Mouse (Mus musculus) C2C12 (cell line): ENCODE results near the gene Stard13. TPM values are rescaled to one million over a fixed set of nuclear protein-coding genes. Genes with fewer than 3 reads are reported as not detected.

Experiments
- H3K27me3 ChIP-seq: one replicate; pipeline ENCODE4 v1.6.1; 2011; ENCODE audit not compliant: control insufficient read depth, insufficient read depth, insufficient read length
- H3K36me3 ChIP-seq: one replicate; pipeline ENCODE4 v1.6.1; 2011; ENCODE audit not compliant: control insufficient read depth, insufficient read depth
- H3K4me3 ChIP-seq: one replicate; pipeline ENCODE4 v1.5.1; 2011; ENCODE audit warnings: mild to moderate bottlenecking, control low read depth; ENCODE audit not compliant: poor library complexity, insufficient read depth, severe bottlenecking
- H3K79me2 ChIP-seq: one replicate; pipeline ENCODE4 v1.6.1; 2011; ENCODE audit not compliant: control insufficient read depth, insufficient read depth
- H3K79me3 ChIP-seq: one replicate; pipeline ENCODE4 v1.6.1; 2011; ENCODE audit warnings: low read depth, control low read depth
- H3ac ChIP-seq: one replicate; pipeline ENCODE3; 2011; ENCODE audit warnings: low read depth; ENCODE audit not compliant: control insufficient read depth, insufficient read length
- CEBPB ChIP-seq: IDR thresholded peaks from one replicate; pipeline ENCODE4 v1.6.1; 2011; ENCODE audit warnings: low read depth, mild to moderate bottlenecking, control low read depth, moderate library complexity
- CTCF ChIP-seq: IDR thresholded peaks from one replicate; pipeline ENCODE4 v1.5.1; 2011; ENCODE audit not compliant: control insufficient read depth, insufficient read depth, insufficient read length
- FOSL1 ChIP-seq: IDR thresholded peaks from one replicate; pipeline ENCODE4 v1.8.0; 2011; ENCODE audit warnings: mild to moderate bottlenecking, low read length; ENCODE audit not compliant: poor library complexity, insufficient read depth, severe bottlenecking
- MAX ChIP-seq: IDR thresholded peaks from one replicate; pipeline ENCODE4 v1.6.1; 2011; ENCODE audit warnings: mild to moderate bottlenecking, control low read depth
- MYOD1 ChIP-seq: IDR thresholded peaks from one replicate; pipeline ENCODE4 v1.6.1; 2011; ENCODE audit warnings: low read depth; ENCODE audit not compliant: control insufficient read depth, insufficient read length
- MYOG ChIP-seq: IDR thresholded peaks from one replicate; pipeline ENCODE4 v1.6.1; 2011; ENCODE audit not compliant: control insufficient read depth, insufficient read length; ENCODE audit errors: extremely low read depth
- USF1 ChIP-seq: IDR thresholded peaks from one replicate; pipeline ENCODE4 v1.6.1; 2011; ENCODE audit warnings: low read depth, mild to moderate bottlenecking, control low read depth, moderate library complexity
- polyA plus RNA-seq: library from polyadenylated mRNA; unstranded; fragments of >200 nt; fragmentation: generic; extraction: Trizol; gene quantifications from one replicate; pipeline ENCODE4 v1.2.1, GENCODE M21; 2012; ENCODE audit warnings: missing spikeins

The Stard13 gene
- polyA plus RNA-seq, 1 experiment: 6.6 TPM

DNA sequence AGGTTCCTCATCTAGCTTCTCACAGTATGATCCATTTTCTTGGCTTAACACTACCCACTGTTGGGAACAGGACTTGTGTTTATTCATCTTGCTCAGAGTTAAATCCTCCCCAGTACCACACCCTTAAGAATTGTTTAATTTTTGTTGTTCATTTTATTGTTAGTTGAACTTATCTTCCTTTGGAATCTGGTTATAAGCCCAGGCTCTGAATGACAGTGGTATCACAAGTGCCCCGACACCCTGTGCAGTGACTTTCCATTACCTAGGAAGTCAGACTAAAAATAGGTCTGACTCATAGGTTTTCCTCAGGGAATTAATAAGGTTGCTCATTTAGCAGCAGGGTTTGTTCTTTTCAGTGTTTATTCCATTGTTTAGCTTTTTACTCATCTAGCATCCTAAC, 168.4 kb downstream of the Stard13 start:
- Histone ChIP-seq H3K4me3 (no peak overlapping the region), H3K36me3 (peaks cover 31% of the 10 kb centered on the region), H3K79me2 (peaks cover 13% of the 10 kb centered on the region), H3ac (no peak overlapping the region), H3K79me3 (peaks cover 2% of the 10 kb centered on the region), H3K27me3 (no peaks in the 10 kb centered on the region)
- TF ChIP-seq MYOG: no peak
- TF ChIP-seq FOSL1: no peak
- TF ChIP-seq MYOD1: no peak
- TF ChIP-seq CTCF: no peak
- TF ChIP-seq MAX: no peak
- no peak for TF ChIP-seq USF1
- no peak for TF ChIP-seq CEBPB

GRCm38 (mm10) chr5:151061942-151062341, 171.7 kb downstream of the Stard13 start:
- H3K36me3 ChIP-seq: peaks cover 60% of the 10 kb centered on the region
- H3K4me3 ChIP-seq: no peak overlapping the region
- no peak for TF ChIP-seq MYOG
- no peak for TF ChIP-seq USF1
- TF ChIP-seq CEBPB: no peak
- TF ChIP-seq CTCF: no peak
- TF ChIP-seq MYOD1: no peak
- no peak for TF ChIP-seq FOSL1
- TF ChIP-seq MAX: no peak
- peaks cover 3% of the 10 kb centered on the region for H3K79me2 ChIP-seq
- H3K27me3 ChIP-seq: no peaks in the 10 kb centered on the region
- H3K79me3 ChIP-seq: peaks cover 2% of the 10 kb centered on the region
- no peak overlapping the region for H3ac ChIP-seq

DNA sequence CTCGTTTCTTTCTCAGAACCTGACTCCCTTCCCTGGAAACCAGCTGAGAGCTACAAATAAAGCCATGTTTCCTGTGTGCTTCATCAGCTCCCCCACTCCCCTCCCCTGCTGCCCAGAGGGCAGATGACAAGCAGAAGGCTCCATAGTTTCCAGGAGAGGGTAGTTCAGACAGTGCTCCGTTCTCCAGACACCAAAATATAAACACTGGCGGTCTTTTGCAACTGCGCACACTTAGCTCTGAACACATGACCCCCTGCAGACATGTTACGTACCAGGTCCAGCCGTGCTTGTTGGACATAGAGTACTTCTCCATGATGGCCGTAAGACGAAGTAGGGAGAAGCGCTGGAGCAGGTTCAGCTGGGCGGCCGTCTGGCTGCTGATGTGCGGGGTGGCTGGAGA, 173.2 kb downstream of the Stard13 start:
- no peak overlapping the region for H3K4me3 ChIP-seq
- H3ac ChIP-seq: no peak overlapping the region
- no peak for TF ChIP-seq FOSL1
- no peak for TF ChIP-seq MYOD1
- TF ChIP-seq MAX: no peak
- no peak for TF ChIP-seq CEBPB
- TF ChIP-seq MYOG: no peak
- TF ChIP-seq CTCF: no peak
- TF ChIP-seq USF1: no peak
- no peaks in the 10 kb centered on the region for H3K79me2 ChIP-seq
- no peaks in the 10 kb centered on the region for H3K27me3 ChIP-seq
- H3K36me3 ChIP-seq: peaks cover 73% of the 10 kb centered on the region
- peaks cover 2% of the 10 kb centered on the region for H3K79me3 ChIP-seq

- no peak overlapping the region for H3K4me3 ChIP-seq
- H3K79me2 ChIP-seq: no peaks in the 10 kb centered on the region
- no peak overlapping the region for H3ac ChIP-seq
- no peaks in the 10 kb centered on the region for H3K27me3 ChIP-seq
- no peak for TF ChIP-seq MAX
- TF ChIP-seq FOSL1: no peak
- TF ChIP-seq CEBPB: no peak
- TF ChIP-seq MYOD1: no peak
- TF ChIP-seq MYOG: no peak
- TF ChIP-seq USF1: no peak
- TF ChIP-seq CTCF: no peak
- H3K36me3 ChIP-seq: peaks cover 73% of the 10 kb centered on the region
- peaks cover 2% of the 10 kb centered on the region for H3K79me3 ChIP-seq
Measured at GRCm38 (mm10) chr5:151059772-151060171, 173.9 kb downstream of the Stard13 start.

GRCm38 (mm10) chr5:151059352-151059751, 174.3 kb downstream of the Stard13 start:
- no peak for TF ChIP-seq MYOD1
- TF ChIP-seq FOSL1: no peak
- TF ChIP-seq MAX: no peak
- TF ChIP-seq CEBPB: no peak
- TF ChIP-seq MYOG: no peak
- no peak for TF ChIP-seq USF1
- no peak for TF ChIP-seq CTCF
- Histone ChIP-seq H3K79me3 (peaks cover 2% of the 10 kb centered on the region), H3K27me3 (no peaks in the 10 kb centered on the region), H3ac (no peak overlapping the region), H3K36me3 (peaks cover 73% of the 10 kb centered on the region), H3K4me3 (no peak overlapping the region), H3K79me2 (no peaks in the 10 kb centered on the region)

- H3K79me2 ChIP-seq: no peaks in the 10 kb centered on the region
- no peaks in the 10 kb centered on the region for H3K27me3 ChIP-seq
- H3K4me3 ChIP-seq: no peak overlapping the region
- H3ac ChIP-seq: no peak overlapping the region
- peaks cover 73% of the 10 kb centered on the region for H3K36me3 ChIP-seq
- no peak for TF ChIP-seq CEBPB
- no peak for TF ChIP-seq USF1
- no peak for TF ChIP-seq CTCF
- no peak for TF ChIP-seq MAX
- TF ChIP-seq MYOD1: no peak
- TF ChIP-seq FOSL1: no peak
- H3K79me3 ChIP-seq: peaks cover 2% of the 10 kb centered on the region
Measured at GRCm38 (mm10) chr5:151057716-151058115, 175.9 kb downstream of the Stard13 start.
